Mouse (Mus musculus): Measurements from ENCODE around the gene Magel2.

DNA sequence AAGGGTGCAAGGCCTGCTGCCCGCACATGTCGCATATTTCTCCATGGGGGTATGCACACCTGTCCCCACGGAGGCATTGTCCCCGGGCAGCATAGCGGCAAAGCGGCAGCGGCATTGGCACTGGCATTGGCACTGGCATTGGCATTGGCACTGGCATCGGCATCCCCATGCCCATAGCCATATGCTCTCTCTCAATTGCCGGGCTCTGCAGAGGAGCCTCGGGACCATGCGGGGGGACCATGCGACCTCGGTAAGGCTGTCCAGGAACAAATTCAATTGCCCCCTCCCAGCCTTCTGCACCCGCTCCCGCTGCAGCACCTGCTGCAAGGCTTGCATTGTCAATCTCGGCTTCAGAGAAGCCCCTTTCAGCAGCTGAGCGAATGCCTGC, 42.3 kb downstream of the Magel2 start:
- no peak for TF ChIP-seq POLR2A (IDR thresholded peaks at IDR 0.05; ENCODE audit: extremely low read depth, insufficient read depth, low read length)
- TF ChIP-seq CTCF (IDR thresholded peaks at IDR 0.05; ENCODE audit: low read depth, low read length): no peak
